Mouse (Mus musculus) thymus, adult 2 months (tissue): ENCODE measurements around the gene Nrl.

Experiments used
- CTCF ChIP-seq: fragments of 200-500 bp; IDR thresholded peaks from 2 replicates; pipeline ENCODE4 v1.5.1; 2012; ENCODE audit warnings: mild to moderate bottlenecking, control low read depth, low read length, moderate library complexity, borderline replicate concordance; ENCODE audit not compliant: control insufficient read depth, poor library complexity, insufficient read depth; ENCODE audit errors: extremely low read depth
- POLR2A ChIP-seq: fragments of 200-500 bp; IDR thresholded peaks from 2 replicates; pipeline ENCODE4 v1.6.1; 2012; ENCODE audit warnings: mild to moderate bottlenecking, low read length, control low read depth, moderate library complexity; ENCODE audit not compliant: control insufficient read depth, poor library complexity, insufficient read depth; ENCODE audit errors: extremely low read depth

DNA sequence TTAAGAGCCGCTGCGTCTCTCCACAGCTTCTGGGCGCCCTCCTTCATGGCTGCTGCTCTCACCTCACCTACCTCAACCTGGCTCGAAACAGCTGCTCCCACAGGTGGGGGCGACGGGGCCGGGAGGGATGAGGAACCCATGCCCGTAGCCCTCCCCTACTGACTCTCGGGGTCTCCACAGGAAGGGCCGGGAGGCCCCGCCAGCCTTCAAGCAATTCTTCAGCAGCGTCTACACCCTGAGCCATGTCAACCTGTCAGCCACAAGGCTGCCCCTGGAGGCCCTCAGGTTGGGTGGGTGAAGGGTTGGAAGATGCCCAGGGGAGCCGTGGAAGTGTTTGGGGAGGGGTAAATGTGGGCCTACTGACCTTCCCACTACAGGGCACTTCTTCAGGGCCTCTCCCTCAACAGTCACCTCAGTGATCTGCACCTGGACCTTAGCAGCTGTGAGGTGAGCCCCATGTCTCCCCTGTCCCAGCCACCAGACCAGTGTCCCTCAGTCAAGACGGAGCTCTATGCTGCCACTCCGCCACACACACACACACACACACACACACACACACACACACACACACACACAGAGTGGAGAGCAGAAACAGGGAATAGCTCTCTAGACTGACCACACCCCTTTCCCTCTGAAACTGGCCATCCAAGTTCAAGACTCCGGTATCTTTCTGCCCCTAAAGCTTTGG, 27.9 kb downstream of the Nrl start:
- TF ChIP-seq POLR2A (no peak), CTCF (no peak)
